Mouse (Mus musculus) left cerebral cortex, postnatal 10 days (tissue): ENCODE results near the gene Vrk2. TPM values are rescaled to one million over a fixed set of nuclear protein-coding genes. Genes with fewer than 3 reads are reported as not detected.

ENCODE experiments used
- DNase-seq, 2 experiments: peaks; one replicate each; pipeline ENCODE4 v3.0.0; 2021 to 2022; ENCODE audit warnings: low spot score in 2 of 2, mixed read lengths in 1 of 2; ENCODE audit errors: extremely low spot score in 1 of 2
- intact Hi-C: fragments of 180-260 bp; cut with DNase I; formaldehyde crosslinking; loops from one replicate; pipeline ENCODE4 v1.15.1; 2025
- total RNA-seq, 2 experiments: library from RNA; stranded (reverse); gene quantifications; 2 replicates each; pipeline ENCODE4 v1.2.3; 2021

Gene Vrk2
- total RNA-seq, 2 experiments from 2014 or later, result 2.1 to 2.2 TPM

DNA sequence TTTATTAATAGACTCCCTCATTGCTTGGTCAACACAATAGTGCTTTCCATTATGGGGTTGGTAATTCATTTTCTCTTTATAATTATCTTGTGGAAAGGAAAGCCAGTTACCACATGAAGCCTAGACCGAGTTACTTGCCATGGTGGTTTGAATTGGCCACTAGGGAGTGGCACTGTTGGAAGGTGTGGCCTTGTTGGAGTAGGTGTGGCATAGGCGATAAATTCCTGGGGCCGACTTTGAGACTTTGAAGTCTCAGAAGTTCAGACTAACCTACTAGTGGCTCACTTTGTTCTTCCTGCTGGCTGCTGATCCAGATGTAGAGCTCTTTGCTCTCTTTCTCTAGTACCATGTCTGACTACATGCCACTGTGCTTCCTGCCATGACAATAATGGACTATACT is 144.0 kb downstream of the Vrk2 start:
- intact Hi-C loops, result no loop called here
- no peak for DNase-seq

DNA sequence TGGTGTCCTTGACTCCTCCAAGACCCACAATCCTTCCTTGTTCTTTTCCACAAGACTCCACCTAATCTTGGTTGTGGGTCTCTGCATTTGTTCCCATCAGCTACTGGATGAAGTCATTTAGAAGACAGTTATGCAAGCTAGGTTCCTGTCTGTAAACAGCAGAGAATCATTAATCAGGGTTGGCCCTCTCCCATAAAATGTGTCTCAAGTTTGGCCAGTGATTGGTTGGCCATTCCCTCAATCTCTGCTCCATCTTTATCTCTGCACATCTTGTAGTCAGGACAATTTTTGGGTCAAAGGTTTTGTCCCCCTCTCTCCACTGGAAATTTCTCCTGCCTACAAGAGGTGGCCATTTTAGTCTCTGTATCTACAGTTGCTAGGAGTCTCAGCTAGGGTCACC is 149.4 kb downstream of the Vrk2 start:
- intact Hi-C loops, result no loop called here
- no peak for DNase-seq

DNA sequence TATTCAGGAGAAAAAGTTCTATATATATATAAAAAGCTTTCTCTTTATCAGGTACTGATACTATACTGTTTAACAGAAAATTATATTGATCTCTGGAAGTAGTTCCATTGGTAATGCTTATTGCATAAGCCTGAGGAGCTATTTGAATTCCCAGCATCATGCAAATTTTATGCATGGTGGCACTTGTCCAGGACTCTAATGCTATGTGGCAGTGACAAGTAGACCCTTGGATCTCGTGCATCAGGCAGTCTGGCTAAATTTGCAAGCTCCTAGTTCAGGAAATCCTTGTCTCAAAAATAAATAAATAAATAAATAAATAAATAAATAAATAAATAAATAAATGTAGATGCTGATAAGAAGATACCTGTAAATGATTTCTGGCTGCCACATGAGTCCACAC is 152.7 kb downstream of the Vrk2 start:
- intact Hi-C loops, result no loop called here
- no peak for DNase-seq

DNA sequence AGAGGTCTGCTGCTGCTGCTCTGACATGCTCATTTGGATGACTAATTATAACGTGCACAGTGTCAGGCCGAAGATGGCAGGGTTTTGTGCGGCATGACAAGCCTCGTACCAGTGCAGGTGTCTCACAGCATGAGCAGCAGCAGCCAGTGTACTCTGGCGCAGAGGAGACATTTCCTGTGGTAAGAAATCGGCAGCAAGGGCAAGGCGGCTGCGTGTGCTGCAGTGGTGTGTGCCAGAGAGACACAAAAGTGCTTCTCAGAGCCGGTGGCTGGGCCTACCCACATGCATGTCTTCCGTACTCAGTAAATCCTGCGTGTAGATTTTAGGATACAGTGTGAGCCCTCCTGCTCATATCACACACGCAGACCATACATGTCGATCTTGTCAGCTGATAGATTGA is 156.0 kb downstream of the Vrk2 start:
- intact Hi-C loops, result no loop called here
- peak in 1 of 2 experiments; percentile 11 for DNase-seq

DNA sequence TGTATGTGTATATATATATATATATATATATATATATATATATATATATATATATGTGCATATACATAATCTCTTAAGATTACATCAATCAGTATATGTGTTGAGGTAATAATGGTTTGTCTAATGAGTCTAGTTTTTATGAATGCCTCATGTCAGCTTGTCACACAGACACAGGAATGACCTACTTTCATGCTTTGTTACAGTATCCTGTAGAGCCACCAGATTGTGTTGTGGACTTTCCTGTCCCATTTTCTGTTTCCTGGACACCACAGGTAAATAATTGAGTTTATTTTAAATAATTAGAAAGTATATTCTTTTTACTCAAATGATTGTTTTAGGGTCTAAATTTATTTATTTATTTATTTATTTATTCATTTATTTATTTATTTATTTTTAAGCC is 159.6 kb downstream of the Vrk2 start:
- intact Hi-C loops, result no loop called here
- no peak for DNase-seq

DNA sequence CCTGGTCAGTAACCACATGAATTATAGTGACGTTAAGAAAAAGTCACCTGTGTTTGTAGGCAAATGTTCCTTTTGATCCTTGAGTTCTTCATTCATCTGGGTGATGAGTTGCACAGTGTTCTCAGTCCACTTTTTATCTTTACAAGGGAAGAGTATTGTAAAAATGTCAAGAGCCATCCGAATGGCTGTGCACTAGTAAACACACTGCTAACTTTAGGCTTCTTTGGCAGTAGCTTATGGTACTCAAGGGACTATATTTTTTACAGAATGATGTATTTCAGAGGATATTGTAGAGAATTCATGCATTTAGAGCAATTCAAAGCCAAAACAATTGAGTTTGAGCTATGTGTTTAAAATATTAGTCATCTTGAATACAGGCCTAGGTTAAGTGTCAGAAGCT is 172.3 kb downstream of the Vrk2 start:
- intact Hi-C loops, result no loop called here
- DNase-seq, result no peak

Other genes with a start within 250 kb of the Vrk2 start
- gene Fancl, start 207.9 kb downstream of the Vrk2 start, total RNA-seq, result 10 to 100 TPM in 1 of 2 experiments, 1 to 10 TPM in 1; 8.8 to 12.1 TPM
- gene Gm6899, start 758 bp downstream of the Vrk2 start, total RNA-seq, result not detected